Mouse (Mus musculus) C2C12 (cell line): ENCODE data around the gene Nuak1.

Experiments
- CTCF ChIP-seq: IDR thresholded peaks from one replicate; pipeline ENCODE4 v1.5.1; 2011; ENCODE audit not compliant: control insufficient read depth, insufficient read depth, insufficient read length
- USF1 ChIP-seq: IDR thresholded peaks from one replicate; pipeline ENCODE4 v1.6.1; 2011; ENCODE audit warnings: low read depth, mild to moderate bottlenecking, control low read depth, moderate library complexity

DNA sequence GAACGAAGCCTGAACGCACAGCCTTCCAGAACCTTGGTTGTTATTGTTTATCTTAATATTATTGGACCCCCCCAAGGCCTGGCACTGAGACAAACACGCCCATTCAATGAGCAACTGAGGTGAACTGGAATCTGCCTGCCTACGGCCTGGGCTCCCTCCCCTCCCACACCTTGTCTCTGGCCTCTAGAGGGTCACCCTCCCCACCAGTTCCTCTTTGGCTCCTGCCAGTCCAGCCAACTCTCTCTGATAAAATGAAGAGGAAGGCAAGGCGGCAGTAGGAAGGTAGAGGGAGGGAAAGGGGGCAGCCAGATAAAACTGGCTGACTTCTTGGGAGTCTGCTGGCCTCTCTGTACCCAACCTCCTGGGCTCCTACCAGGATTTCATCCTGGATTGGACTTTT is 45.1 kb downstream of the Nuak1 start:
- TF ChIP-seq USF1 = no peak
- no peak for TF ChIP-seq CTCF
